Mouse (Mus musculus) intestine, embryonic 15.5 days (tissue): ENCODE measurements around the gene Micu1. TPM values are rescaled to one million over a fixed set of nuclear protein-coding genes. Genes with fewer than 3 reads are reported as not detected.

Experiments
- ATAC-seq: fragments of 200-750 bp; cut with Nextera tagmentation; 2 replicates; pipeline ENCODE4 v1.8.0; 2017; ENCODE audit warnings: moderate TSS enrichment, moderate library complexity
- H3K27ac ChIP-seq: fragments of 300-500 bp; sonication (generic); 2 replicates; pipeline ENCODE4 v1.5.1; 2015; ENCODE audit warnings: mild to moderate bottlenecking, inconsistent platforms
- H3K27me3 ChIP-seq: fragments of 300-500 bp; sonication (generic); replicated peaks from 2 replicates; pipeline ENCODE4 v1.6.1; 2015; ENCODE audit warnings: inconsistent platforms
- H3K36me3 ChIP-seq: fragments of 300-500 bp; sonication (generic); 2 replicates; pipeline ENCODE4 v1.6.1; 2015; ENCODE audit warnings: inconsistent platforms
- H3K4me1 ChIP-seq: fragments of 300-500 bp; sonication (generic); replicated peaks from 2 replicates; pipeline ENCODE4 v1.6.1; 2015; ENCODE audit warnings: inconsistent platforms
- H3K4me2 ChIP-seq: fragments of 300-500 bp; sonication (generic); replicated peaks from 2 replicates; pipeline ENCODE4 v1.6.1; 2015; ENCODE audit warnings: mild to moderate bottlenecking, inconsistent platforms
- H3K4me3 ChIP-seq: fragments of 300-500 bp; sonication (generic); replicated peaks from 2 replicates; pipeline ENCODE4 v1.5.1; 2015; ENCODE audit warnings: inconsistent platforms
- H3K9ac ChIP-seq: fragments of 300-500 bp; sonication (generic); 2 replicates; pipeline ENCODE4 v1.6.1; 2015; ENCODE audit warnings: inconsistent platforms
- H3K9me3 ChIP-seq: fragments of 300-500 bp; sonication (generic); 2 replicates; pipeline ENCODE4 v1.6.1; 2016; ENCODE audit warnings: inconsistent platforms
- WGBS: fragments of 180-500 bp; shearing (Covaris S2); methylation state at CpG from one replicate; pipeline ENCODE4 v1.1.7; 2015; 5-methylcytosine and 5-hydroxymethylcytosine counted together
- polyA plus RNA-seq: library from polyadenylated mRNA; unstranded; fragments of >200 nt; fragmentation: Nextera tagmentation; extraction: Ambion mirVana; gene quantifications from 2 replicates; pipeline ENCODE4 v1.2.1, GENCODE M21; 2015

The Micu1 gene
- polyA plus RNA-seq, 1 experiment from 2014 or later: 66.0 TPM

DNA sequence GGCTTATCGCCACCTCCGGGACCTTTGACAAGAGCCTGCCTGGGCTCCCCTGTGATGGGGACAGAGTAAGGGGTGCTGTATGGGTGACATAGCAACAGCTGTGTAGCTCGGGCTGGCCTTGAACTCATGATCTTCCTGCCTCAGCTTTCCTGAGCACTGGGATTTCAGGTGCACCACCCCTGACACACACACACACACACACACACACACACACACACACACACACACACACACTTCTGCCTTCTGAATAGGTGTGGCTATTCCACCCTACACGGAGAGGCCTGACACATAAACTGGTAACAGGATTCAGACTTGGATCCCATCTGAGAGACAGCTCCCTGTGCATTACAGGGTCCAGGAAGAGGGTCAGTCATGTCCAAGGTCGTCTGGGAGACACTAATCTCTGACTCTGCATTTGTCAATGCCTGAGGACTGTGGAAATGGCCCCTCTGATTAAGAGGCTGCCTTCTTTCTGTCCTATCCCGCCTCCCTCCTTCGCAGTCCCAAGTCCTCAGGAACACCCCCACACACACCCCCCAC lies 206.6 kb downstream of the Micu1 start:
- H3K4me2 ChIP-seq: peak overlapping the region; percentile 42; the same call in 1 of the 2 replicates
- H3K4me1 ChIP-seq: peaks cover 45% of the 10 kb centered on the region

DNA sequence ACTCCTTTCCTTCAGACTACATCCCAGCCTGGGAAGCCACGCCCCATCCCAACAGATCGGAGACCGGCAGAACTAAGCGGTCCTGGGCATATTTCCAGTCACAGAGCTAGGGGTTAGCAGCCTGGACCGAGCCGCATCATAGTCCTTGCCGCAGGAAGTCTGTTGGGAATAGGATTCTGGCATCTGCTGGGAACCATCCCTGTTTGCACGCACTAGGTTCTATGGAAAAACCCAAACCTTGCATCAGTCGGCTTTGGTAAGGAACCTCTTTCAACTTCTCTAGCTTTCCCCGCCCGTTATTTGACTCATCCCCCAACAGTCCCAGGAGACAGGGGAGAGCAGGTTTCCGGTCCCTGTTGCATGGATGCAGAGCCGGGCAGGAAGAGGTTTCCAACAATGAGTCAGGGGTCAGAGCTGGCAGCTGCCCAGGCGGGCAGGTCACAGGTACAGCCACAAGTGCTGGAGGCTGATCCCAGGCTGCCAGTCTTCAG lies 207.1 kb downstream of the Micu1 start:
- Histone ChIP-seq H3K9ac (no peak overlapping the region), H3K27me3 (no peaks in the 10 kb centered on the region), H3K4me1 (peaks cover 45% of the 10 kb centered on the region), H3K4me3 (no peak overlapping the region), H3K4me2 (peak overlapping the region; percentile 42), H3K9me3 (no peaks in the 10 kb centered on the region), H3K36me3 (no peaks in the 10 kb centered on the region), H3K27ac (peak overlapping the region; percentile 86)
- peak; percentile 30 for ATAC-seq
- 12% methylated on average over 14 of the region's 14 CpGs for WGBS

More for the DNA sequence above, 206.6 kb downstream of the Micu1 start:
- Histone ChIP-seq H3K9ac (no peak overlapping the region), H3K9me3 (no peaks in the 10 kb centered on the region), H3K4me3 (no peak overlapping the region), H3K27ac (peak overlapping the region; percentile 86), H3K27me3 (no peaks in the 10 kb centered on the region), H3K36me3 (no peaks in the 10 kb centered on the region)
- no peak for ATAC-seq
- 49% methylated on average over 7 of the region's 7 CpGs for WGBS

DNA sequence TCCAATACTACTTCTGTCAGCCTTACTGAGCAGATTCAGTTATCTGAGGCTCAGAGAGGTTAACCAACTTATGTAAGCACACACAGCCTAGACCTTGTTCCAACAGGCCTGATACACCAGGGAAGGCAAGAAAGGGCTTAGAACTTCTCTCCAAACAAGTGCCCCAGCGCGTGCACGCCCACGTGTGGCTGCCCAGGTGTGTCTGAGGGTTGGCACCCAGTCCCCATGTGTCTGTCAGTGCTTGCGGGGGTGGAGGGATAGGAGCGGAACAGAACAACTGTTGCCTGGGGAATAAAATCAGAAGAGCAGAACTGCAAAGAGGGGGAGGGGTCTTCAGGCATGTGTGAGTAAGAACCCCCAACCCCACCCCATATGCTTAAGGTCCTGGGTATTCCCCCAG lies 208.8 kb downstream of the Micu1 start:
- peak overlapping the region; percentile 54 for H3K4me2 ChIP-seq
- H3K27me3 ChIP-seq: no peaks in the 10 kb centered on the region
- H3K36me3 ChIP-seq: no peaks in the 10 kb centered on the region
- H3K4me3 ChIP-seq: no peak overlapping the region
- peaks cover 52% of the 10 kb centered on the region for H3K4me1 ChIP-seq
- no peak overlapping the region for H3K9ac ChIP-seq
- 41% methylated on average over 6 of the region's 6 CpGs for WGBS
- H3K27ac ChIP-seq: peak overlapping the region; percentile 41; the same call in 1 of the 2 replicates
- no peaks in the 10 kb centered on the region for H3K9me3 ChIP-seq
- no peak for ATAC-seq

DNA sequence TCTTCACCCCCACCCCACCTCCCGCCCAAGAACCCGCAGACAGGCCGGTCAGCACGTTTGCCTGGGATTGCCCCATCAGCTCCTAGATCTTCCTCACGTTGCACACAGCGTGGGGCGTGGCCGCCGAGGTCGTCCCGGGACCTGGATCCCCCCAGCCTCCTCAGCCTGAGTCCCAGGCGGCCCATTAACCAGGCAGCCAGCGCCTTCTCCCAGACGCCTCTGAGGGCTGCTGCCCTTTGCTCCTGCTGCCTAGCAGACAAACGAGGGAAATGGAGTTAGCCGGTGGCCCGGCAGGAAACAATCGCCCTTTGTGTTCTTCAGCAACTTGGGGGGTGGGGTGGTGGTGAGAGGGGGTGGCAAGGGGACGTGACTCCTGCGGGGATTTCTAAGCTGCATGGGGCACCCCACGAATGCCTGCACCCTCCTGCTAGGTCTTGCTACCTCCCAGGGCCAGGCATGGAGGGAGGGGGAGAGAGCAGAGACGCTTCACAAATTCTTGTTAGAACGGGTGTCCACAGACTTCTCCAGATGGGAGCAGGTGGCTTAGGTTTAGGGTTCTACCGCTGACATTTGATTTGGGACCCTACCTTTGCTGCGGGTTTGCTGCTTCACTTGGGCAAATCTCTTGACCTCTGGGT lies 209.4 kb downstream of the Micu1 start:
- no peaks in the 10 kb centered on the region for H3K27me3 ChIP-seq
- 0 out of 2 replicates have a peak overlapping the region, but pooled peaks have one; percentile 20 for H3K9ac ChIP-seq
- no peaks in the 10 kb centered on the region for H3K9me3 ChIP-seq
- ATAC-seq: peak; percentile 41
- no peaks in the 10 kb centered on the region for H3K36me3 ChIP-seq
- peak overlapping the region; percentile 54 for H3K4me2 ChIP-seq
- 6% methylated on average over 25 of the region's 25 CpGs for WGBS
- H3K27ac ChIP-seq: peak overlapping the region; percentile 41
- no peak overlapping the region; the same call in 1 of the 2 replicates for H3K4me3 ChIP-seq
- peaks cover 58% of the 10 kb centered on the region for H3K4me1 ChIP-seq

Other genes with a start within 250 kb of the Micu1 start
- not detected in 2 replicates for gene Gm10322, start 86.4 kb upstream of the Micu1 start, polyA plus RNA-seq
- 66.4 and 72.6 TPM in 2 replicates for gene Mcu, start 85.8 kb upstream of the Micu1 start, polyA plus RNA-seq
- 24.5 and 25.2 TPM in 2 replicates for gene Dnajb12, start 177.1 kb downstream of the Micu1 start, polyA plus RNA-seq
- 35.4 and 35.7 TPM in 2 replicates for gene Ddit4, start 249.4 kb downstream of the Micu1 start, polyA plus RNA-seq